Mouse (Mus musculus): Measurements from ENCODE around the gene Ppp2r5d. TPM values are rescaled to one million over a fixed set of nuclear protein-coding genes. Genes with fewer than 3 reads are reported as not detected.

Ppp2r5d gene
- total RNA-seq, 4 experiments from 2014 or later = 41.0 to 47.5 (median 42.6) TPM

GRCm38 (mm10) chr17:46644152-46644805, 60.6 kb downstream of the Ppp2r5d start:
- DNase-seq = no peak

- no peak for DNase-seq
Measured at GRCm38 (mm10) chr17:46642060-46642459, 62.9 kb downstream of the Ppp2r5d start.

GRCm38 (mm10) chr17:46639929-46640328, 65.0 kb downstream of the Ppp2r5d start:
- no peak for DNase-seq

- DNase-seq = no peak
Measured at GRCm38 (mm10) chr17:46636831-46637523, 67.9 kb downstream of the Ppp2r5d start.

Other genes with a start within 250 kb of the Ppp2r5d start
- 1 to 10 TPM in 3 of 4 experiments, under 1 TPM in 1; 0.98 to 1.4 (median 1.2) TPM for gene Ttbk1, start 217.4 kb downstream of the Ppp2r5d start, total RNA-seq (2022)
- 1 to 10 TPM; 4.5 to 6.9 (median 6.4) TPM for gene Dnph1, start 208.4 kb downstream of the Ppp2r5d start, total RNA-seq (2022)
- 10 to 100 TPM; 31.6 to 48.8 (median 37.7) TPM for gene Cul9, start 158.7 kb downstream of the Ppp2r5d start, total RNA-seq (2022)
- gene Srf, start 148.9 kb downstream of the Ppp2r5d start, total RNA-seq (2022) = 10 to 100 TPM; 34.0 to 42.0 (median 37.2) TPM
- gene Ptk7, start 75.6 kb downstream of the Ppp2r5d start, total RNA-seq (2022) = 10 to 100 TPM in 2 of 4 experiments, 1 to 10 TPM in 2; 8.7 to 11.2 (median 9.9) TPM
- 10 to 100 TPM; 42.3 to 59.8 (median 53.2) TPM for gene Klc4, start 59.1 kb downstream of the Ppp2r5d start, total RNA-seq (2022)
- gene Mrpl2, start 58.9 kb downstream of the Ppp2r5d start, total RNA-seq (2022) = 100 to 1,000 TPM in 2 of 4 experiments, 10 to 100 TPM in 2; 91.8 to 122 (median 104) TPM
- gene Cul7, start 54.8 kb downstream of the Ppp2r5d start, total RNA-seq (2022) = 10 to 100 TPM; 42.0 to 53.5 (median 47.2) TPM
- 10 to 100 TPM; 24.9 to 31.8 (median 30.6) TPM for gene Rrp36, start 30.8 kb downstream of the Ppp2r5d start, total RNA-seq (2022)
- 100 to 1,000 TPM in 1 of 4 experiments, 10 to 100 TPM in 3; 91.9 to 104 (median 95.0) TPM for gene Mea1, start 26.3 kb downstream of the Ppp2r5d start, total RNA-seq (2022)
- 10 to 100 TPM; 59.1 to 74.3 (median 65.2) TPM for gene Klhdc3, start 24.2 kb downstream of the Ppp2r5d start, total RNA-seq (2022)
- gene Pex6, start 6.4 kb upstream of the Ppp2r5d start, total RNA-seq (2022) = 10 to 100 TPM; 56.2 to 74.2 (median 61.8) TPM
- 1 to 10 TPM; 1.2 to 1.8 (median 1.6) TPM for gene Gnmt, start 24.1 kb upstream of the Ppp2r5d start, total RNA-seq (2022)
- 10 to 100 TPM; 66.6 to 74.1 (median 70.7) TPM for gene Cnpy3, start 47.1 kb upstream of the Ppp2r5d start, total RNA-seq (2022)
- not detected for gene Ptcra, start 58.6 kb upstream of the Ppp2r5d start, total RNA-seq (2022)
- gene 2310039H08Rik, start 67.5 kb upstream of the Ppp2r5d start, total RNA-seq (2022) = 10 to 100 TPM; 53.9 to 87.1 (median 61.4) TPM
- 10 to 100 TPM; 78.9 to 89.9 (median 83.8) TPM for gene Rpl7l1, start 77.6 kb upstream of the Ppp2r5d start, total RNA-seq (2022)
- 10 to 100 TPM; 22.1 to 32.4 (median 26.6) TPM for gene Bicral, start 153.4 kb upstream of the Ppp2r5d start, total RNA-seq (2022)
- 10 to 100 TPM; 22.8 to 28.3 (median 26.7) TPM for gene Tbcc, start 185.6 kb upstream of the Ppp2r5d start, total RNA-seq (2022)
- gene Prph2, start 205.3 kb upstream of the Ppp2r5d start, total RNA-seq (2022) = not detected